14 mouse cellular contexts compared by ENCODE assay signal in genomic region chr11:63020633-63021032, GRCm38 (mm10). TPM values are rescaled to one million over a fixed set of nuclear protein-coding genes. Genes with fewer than 3 reads are reported as not detected.
DNase-seq lines count a peak whose midpoint lies in the region; ATAC-seq and TF ChIP-seq lines count a peak whose summit lies in the region.
"Had no signal": no experiment of that assay in that cellular context is flagged by ENCODE, and none has a peak within 500 bp of the region (broad histone marks: within the 10 kb centered on the region; RNA-seq: fewer than 3 reads in every experiment).

No protein-coding gene starts in this region.

- TF ChIP-seq CTCF in testis, adult 2 months (IDR thresholded peaks at IDR 0.05; ENCODE audit: control insufficient read depth, insufficient read depth, insufficient replicate concordance, low read depth, low read length): no peak

- H3K4me2 ChIP-seq in forebrain, embryonic 12.5 days: no peak overlapping the region
- H3K4me2 ChIP-seq in forebrain, embryonic 15.5 days (replicated peaks): no peak overlapping the region
- H3K4me2 ChIP-seq in liver, embryonic 13.5 days: no peak overlapping the region
- no peak overlapping the region for H3K4me2 ChIP-seq in liver, embryonic 11.5 days
- H3K4me2 ChIP-seq in lung, embryonic 15.5 days: no peak overlapping the region
- H3K4me2 ChIP-seq: embryonic facial prominence, embryonic 13.5 days; midbrain, embryonic 12.5 days had no signal

- H3K4me1 ChIP-seq in forebrain, embryonic 12.5 days: peaks cover 18% of the 10 kb centered on the region; the same call in 1 of the 2 replicates
- peaks cover 20% of the 10 kb centered on the region for H3K4me1 ChIP-seq in forebrain, embryonic 15.5 days
- H3K4me1 ChIP-seq in liver, embryonic 13.5 days (replicated peaks): peaks cover 6% of the 10 kb centered on the region; the same call in 1 of the 2 replicates
- H3K4me1 ChIP-seq in liver, embryonic 11.5 days (replicated peaks; ENCODE audit: control insufficient read depth, insufficient read depth, low read length): no peaks in the 10 kb centered on the region
- peaks cover 68% of the 10 kb centered on the region for H3K4me1 ChIP-seq in lung, embryonic 15.5 days
- H3K4me1 ChIP-seq in testis, adult 2 months (ENCODE audit: control insufficient read depth, insufficient read depth, low read length): peaks cover 4% of the 10 kb centered on the region

- H3K27ac ChIP-seq in forebrain, embryonic 12.5 days: peak overlapping the region; percentile 50; the same call in 1 of the 2 replicates
- H3K27ac ChIP-seq in forebrain, embryonic 15.5 days (replicated peaks): no peak overlapping the region
- no peak overlapping the region for H3K27ac ChIP-seq in liver, embryonic 13.5 days
- H3K27ac ChIP-seq in liver, embryonic 11.5 days (ENCODE audit: low read depth, low read length): no peak overlapping the region; the same call in 1 of the 2 replicates
- peak overlapping the region; percentile 91 for H3K27ac ChIP-seq in lung, embryonic 15.5 days
- peak overlapping the region; percentile 33 for H3K27ac ChIP-seq in testis, adult 2 months (ENCODE audit: control insufficient read depth, insufficient read depth, low read depth, low read length)
- H3K27ac ChIP-seq: embryonic facial prominence, embryonic 13.5 days had no signal

- no peaks in the 10 kb centered on the region for H3K27me3 ChIP-seq in forebrain, embryonic 12.5 days
- no peaks in the 10 kb centered on the region for H3K27me3 ChIP-seq in forebrain, embryonic 15.5 days
- no peaks in the 10 kb centered on the region for H3K27me3 ChIP-seq in liver, embryonic 13.5 days
- no peaks in the 10 kb centered on the region for H3K27me3 ChIP-seq in liver, embryonic 11.5 days (replicated peaks; ENCODE audit: control insufficient read depth, insufficient read depth, low read length)
- no peaks in the 10 kb centered on the region for H3K27me3 ChIP-seq in lung, embryonic 15.5 days
- no peaks in the 10 kb centered on the region for H3K27me3 ChIP-seq in testis, adult 2 months (ENCODE audit: control insufficient read depth, insufficient read depth, low read length)
- H3K27me3 ChIP-seq: embryonic facial prominence, embryonic 13.5 days; midbrain, embryonic 12.5 days had no signal

- no peaks in the 10 kb centered on the region for H3K36me3 ChIP-seq in forebrain, embryonic 12.5 days (replicated peaks)
- no peaks in the 10 kb centered on the region for H3K36me3 ChIP-seq in forebrain, embryonic 15.5 days
- H3K36me3 ChIP-seq in liver, embryonic 13.5 days: no peaks in the 10 kb centered on the region
- H3K36me3 ChIP-seq in liver, embryonic 11.5 days (ENCODE audit: control insufficient read depth, insufficient read depth, low read length): no peaks in the 10 kb centered on the region
- H3K36me3 ChIP-seq in lung, embryonic 15.5 days: no peaks in the 10 kb centered on the region
- H3K36me3 ChIP-seq in testis, adult 2 months (ENCODE audit: control insufficient read depth, insufficient read depth, low read length): no peaks in the 10 kb centered on the region
- H3K36me3 ChIP-seq: embryonic facial prominence, embryonic 13.5 days; midbrain, embryonic 12.5 days had no signal

- DNase-seq in liver, embryonic 13.5 days: no peak
- DNase-seq in liver, embryonic 11.5 days (ENCODE audit: low spot score): no peak
- no peak for DNase-seq in cerebellum, postnatal 14 days
- no peak for DNase-seq in gastrocnemius, postnatal 4 days (ENCODE audit: low spot score in 2 of 2)

- TF ChIP-seq POLR2A in testis, adult 2 months (IDR thresholded peaks at IDR 0.05; ENCODE audit: control insufficient read depth, low read depth, low read length): no peak

- ATAC-seq in forebrain, embryonic 12.5 days (ENCODE audit: low FRiP score): no peak
- ATAC-seq in forebrain, embryonic 15.5 days (replicated peaks): no peak
- 0 out of 2 replicates have a peak, but pooled peaks have one; percentile 12 for ATAC-seq in liver, embryonic 13.5 days (ENCODE audit: low read depth)
- no peak for ATAC-seq in liver, embryonic 11.5 days (replicated peaks; ENCODE audit: low FRiP score)
- ATAC-seq in lung, embryonic 15.5 days (ENCODE audit: borderline replicate concordance, extremely low read depth, low FRiP score, low TSS enrichment): peak; percentile 87
- ATAC-seq: activated CD4-positive, CD25-positive, alpha-beta regulatory T cell, adult 4 months had no signal

- no peak overlapping the region for H3K9ac ChIP-seq in forebrain, embryonic 12.5 days
- H3K9ac ChIP-seq in forebrain, embryonic 15.5 days (replicated peaks): no peak overlapping the region
- no peak overlapping the region for H3K9ac ChIP-seq in liver, embryonic 13.5 days
- H3K9ac ChIP-seq in liver, embryonic 11.5 days (ENCODE audit: low read depth, low read length): no peak overlapping the region
- no peak overlapping the region for H3K9ac ChIP-seq in lung, embryonic 15.5 days
- H3K9ac ChIP-seq: embryonic facial prominence, embryonic 13.5 days; midbrain, embryonic 12.5 days had no signal

- no peaks in the 10 kb centered on the region for H3K9me3 ChIP-seq in forebrain, embryonic 12.5 days
- no peaks in the 10 kb centered on the region for H3K9me3 ChIP-seq in forebrain, embryonic 15.5 days
- H3K9me3 ChIP-seq in liver, embryonic 13.5 days (replicated peaks): no peaks in the 10 kb centered on the region
- no peaks in the 10 kb centered on the region for H3K9me3 ChIP-seq in liver, embryonic 11.5 days (ENCODE audit: control insufficient read depth, low read length)
- H3K9me3 ChIP-seq in lung, embryonic 15.5 days: no peaks in the 10 kb centered on the region
- H3K9me3 ChIP-seq: embryonic facial prominence, embryonic 13.5 days; midbrain, embryonic 12.5 days had no signal

- H3K4me3 ChIP-seq in forebrain, embryonic 12.5 days (replicated peaks): no peak overlapping the region
- no peak overlapping the region for H3K4me3 ChIP-seq in forebrain, embryonic 15.5 days
- H3K4me3 ChIP-seq in liver, embryonic 13.5 days (replicated peaks): no peak overlapping the region
- H3K4me3 ChIP-seq in liver, embryonic 11.5 days (ENCODE audit: low read depth, low read length): no peak overlapping the region
- no peak overlapping the region for H3K4me3 ChIP-seq in lung, embryonic 15.5 days
- no peak overlapping the region for H3K4me3 ChIP-seq in testis, adult 2 months (ENCODE audit: control insufficient read depth, low read depth, low read length)
- H3K4me3 ChIP-seq: embryonic facial prominence, embryonic 13.5 days; midbrain, embryonic 12.5 days had no signal

RNA-seq across cellular contexts. Expression of gene Tekt3, which starts 40.8 kb away (rescaled TPM):
- polyA plus RNA-seq in forebrain, embryonic 12.5 days (2016; fragmentation: Nextera tagmentation; extraction: Ambion mirVana): not detected in 2 replicates
- polyA plus RNA-seq in forebrain, embryonic 15.5 days (2015; fragmentation: Nextera tagmentation; extraction: Ambion mirVana): not detected in 2 replicates
- not detected in 2 replicates for polyA plus RNA-seq in liver, embryonic 13.5 days (2015; fragmentation: Nextera tagmentation; extraction: Ambion mirVana)
- polyA plus RNA-seq in liver, embryonic 11.5 days (2014; fragmentation: Nextera tagmentation; extraction: Ambion mirVana): not detected in 2 replicates
- 0.15 and 0.16 TPM in 2 replicates for polyA plus RNA-seq in lung, embryonic 15.5 days (2015; fragmentation: Nextera tagmentation; extraction: Ambion mirVana)
- polyA plus RNA-seq in testis, adult 2 months (2012; rRNA removed): 122 and 126 TPM in 2 replicates
- not detected for total RNA-seq in gastrocnemius, postnatal 4 days (2021)
- total RNA-seq: heart, adult 18-20 months had no signal
- polyA plus RNA-seq: activated CD4-positive, CD25-positive, alpha-beta regulatory T cell, adult 4 months; C2C12; embryonic facial prominence, embryonic 13.5 days; large intestine, adult 2 months; midbrain, embryonic 12.5 days had no signal

Comparison
In these comparisons a context has a peak if more than half of its experiments do, and no peak if none do; other contexts are left out.
1. ATAC-seq: peak in liver, embryonic 13.5 days (single experiment) and lung, embryonic 15.5 days (single experiment); none in forebrain, embryonic 12.5 days (single experiment), forebrain, embryonic 15.5 days (single experiment) and liver, embryonic 11.5 days (single experiment).
2. H3K27ac ChIP-seq: peak in forebrain, embryonic 12.5 days (single experiment), lung, embryonic 15.5 days (single experiment) and testis, adult 2 months (single experiment); none in forebrain, embryonic 15.5 days (single experiment), liver, embryonic 13.5 days (single experiment) and liver, embryonic 11.5 days (single experiment).
3. RNA of gene Tekt3, which starts 40.8 kb away (polyA plus RNA-seq): 122 to 126 TPM in testis, adult 2 months; 0.15 to 0.16 TPM in lung, embryonic 15.5 days, not detected in forebrain, embryonic 15.5 days, not detected in liver, embryonic 11.5 days, not detected in forebrain, embryonic 12.5 days and not detected in liver, embryonic 13.5 days; every median in the first group is over 100 times any median in the second.